Mouse (Mus musculus) gastrocnemius, adult 2 months (tissue): ENCODE measurements around the gene Marveld1. TPM values are rescaled to one million over a fixed set of nuclear protein-coding genes. Genes with fewer than 3 reads are reported as not detected.

ENCODE experiments used
- DNase-seq: peaks from one replicate; pipeline ENCODE4 v3.0.0; 2022
- H3K27ac ChIP-seq: fragments of 200-600 bp; 2 replicates; pipeline ENCODE4 v1.8.1; 2022; ENCODE audit warnings: mild to moderate bottlenecking
- H3K4me3 ChIP-seq: fragments of 200-600 bp; 2 replicates; pipeline ENCODE4 v1.8.1; 2022; ENCODE audit warnings: mild to moderate bottlenecking, moderate library complexity
- CTCF ChIP-seq: fragments of 200-600 bp; IDR thresholded peaks from 2 replicates; pipeline ENCODE4 v1.8.1; 2022; ENCODE audit warnings: antibody characterized with exemption, mild to moderate bottlenecking, moderate library complexity
- intact Hi-C: fragments of 180-260 bp; cut with DNase I; formaldehyde crosslinking; loops from one replicate; pipeline ENCODE4 v1.15.1; 2025
- total RNA-seq, 2 experiments: library from RNA; stranded (reverse); gene quantifications; 2 replicates each; pipeline ENCODE4 v1.2.3; 2021

The Marveld1 gene
- total RNA-seq, 2 experiments from 2014 or later = 4.8 to 7.2 TPM

- DNase-seq = peak; percentile 98
- peak within 1 kb of the TSS; percentile 86 for H3K4me3 ChIP-seq
- no peak for TF ChIP-seq CTCF
- intact Hi-C loops = loop anchor here (2.0 kb wide), 1 partner anchor 38 kb away; the partner anchor contains the start of gene Pi4k2a
- H3K27ac ChIP-seq = peak within 1 kb of the TSS; percentile 94
Observed at GRCm38 (mm10) chr19:42128787-42129508, 18.3 kb upstream of the Marveld1 start, which contains the start of gene Avpi1. Gene Avpi1, minus strand, starts transcription at chr19:42129059.

- no peak for DNase-seq
- intact Hi-C loops = loop anchor here (2.0 kb wide), 1 partner anchor 39 kb away; the partner anchor contains the start of gene Pi4k2a
- TF ChIP-seq CTCF = no peak
- Histone ChIP-seq H3K4me3 (peak overlapping the region; percentile 86), H3K27ac (peak overlapping the region; percentile 94)
Observed at GRCm38 (mm10) chr19:42129509-42130293, 17.5 kb upstream of the Marveld1 start.

GRCm38 (mm10) chr19:42130294-42130606 is 16.9 kb upstream of the Marveld1 start:
- intact Hi-C loops = no loop called here
- peak overlapping the region; percentile 94 for H3K27ac ChIP-seq
- TF ChIP-seq CTCF = no peak
- no peak overlapping the region for H3K4me3 ChIP-seq
- DNase-seq = no peak

- TF ChIP-seq CTCF = no peak
- no peak for DNase-seq
- intact Hi-C loops = no loop called here
- H3K27ac ChIP-seq = peak overlapping the region; percentile 94
- no peak overlapping the region for H3K4me3 ChIP-seq
Observed at GRCm38 (mm10) chr19:42131101-42131500, 16.1 kb upstream of the Marveld1 start.

- no peak for TF ChIP-seq CTCF
- H3K27ac ChIP-seq = no peak overlapping the region
- no peak for DNase-seq
- intact Hi-C loops = no loop called here
- H3K4me3 ChIP-seq = no peak overlapping the region
Observed at GRCm38 (mm10) chr19:42135070-42135469, 12.1 kb upstream of the Marveld1 start.

- TF ChIP-seq CTCF = no peak
Observed at GRCm38 (mm10) chr19:42136126-42136525, 11.1 kb upstream of the Marveld1 start.

GRCm38 (mm10) chr19:42137167-42137672 is 10.0 kb upstream of the Marveld1 start:
- H3K27ac ChIP-seq = no peak overlapping the region
- DNase-seq = no peak
- no peak overlapping the region for H3K4me3 ChIP-seq
- intact Hi-C loops = no loop called here
- no peak for TF ChIP-seq CTCF

More at GRCm38 (mm10) chr19:42136126-42136525, 11.1 kb upstream of the Marveld1 start:
- DNase-seq = no peak
- H3K27ac ChIP-seq = no peak overlapping the region
- no peak overlapping the region for H3K4me3 ChIP-seq
- intact Hi-C loops = no loop called here

- TF ChIP-seq CTCF = no peak
- DNase-seq = no peak
- H3K27ac ChIP-seq = no peak overlapping the region
- H3K4me3 ChIP-seq = no peak overlapping the region
- intact Hi-C loops = no loop called here
Observed at GRCm38 (mm10) chr19:42138517-42139285, 8.5 kb upstream of the Marveld1 start.

- DNase-seq = no peak
- no peak overlapping the region for H3K27ac ChIP-seq
- no peak for TF ChIP-seq CTCF
- H3K4me3 ChIP-seq = no peak overlapping the region
- intact Hi-C loops = no loop called here
Observed at GRCm38 (mm10) chr19:42139724-42140517, 7.3 kb upstream of the Marveld1 start.

- Histone ChIP-seq H3K27ac (no peak overlapping the region), H3K4me3 (no peak overlapping the region)
- DNase-seq = peak; percentile 5
- intact Hi-C loops = no loop called here
- TF ChIP-seq CTCF = no peak
Observed at GRCm38 (mm10) chr19:42141998-42142397, 5.2 kb upstream of the Marveld1 start.

GRCm38 (mm10) chr19:42142757-42143156 is 4.4 kb upstream of the Marveld1 start:
- Histone ChIP-seq H3K4me3 (no peak overlapping the region), H3K27ac (no peak overlapping the region)
- intact Hi-C loops = no loop called here
- no peak for TF ChIP-seq CTCF
- DNase-seq = no peak

GRCm38 (mm10) chr19:42144067-42144466 is 3.1 kb upstream of the Marveld1 start:
- DNase-seq = no peak
- intact Hi-C loops = no loop called here
- Histone ChIP-seq H3K4me3 (no peak overlapping the region), H3K27ac (peak overlapping the region; percentile 95)
- TF ChIP-seq CTCF = no peak
